Mouse (Mus musculus) embryonic fibroblast, embryonic 13.5 days (primary cell): ENCODE results near the gene Rsrp1. TPM values are rescaled to one million over a fixed set of nuclear protein-coding genes. Genes with fewer than 3 reads are reported as not detected.

Experiments
- H3K27ac ChIP-seq: 2 replicates; pipeline ENCODE4 v1.5.1; 2012; ENCODE audit warnings: low read length, control low read depth, inconsistent platforms; ENCODE audit not compliant: insufficient read depth
- H3K4me1 ChIP-seq: 2 replicates; pipeline ENCODE4 v1.6.1; 2011; ENCODE audit warnings: low read length; ENCODE audit not compliant: control insufficient read depth, insufficient read depth
- H3K4me3 ChIP-seq: 2 replicates; pipeline ENCODE4 v1.5.1; 2011; ENCODE audit warnings: mild to moderate bottlenecking, control low read depth, low read length; ENCODE audit not compliant: insufficient read depth
- CTCF ChIP-seq: IDR thresholded peaks from 2 replicates; pipeline ENCODE4 v1.5.1; 2011; ENCODE audit warnings: mild to moderate bottlenecking, control low read depth, low read length, moderate library complexity, borderline replicate concordance; ENCODE audit not compliant: insufficient read depth
- POLR2A ChIP-seq: IDR thresholded peaks from 2 replicates; pipeline ENCODE4 v1.6.1; 2011; ENCODE audit warnings: low read depth, mild to moderate bottlenecking, control low read depth, low read length, moderate library complexity
- polyA plus RNA-seq: library from polyadenylated mRNA; stranded (reverse); fragments of >200 nt; gene quantifications from 2 replicates; pipeline ENCODE4 v1.2.4, GENCODE M21; 2011; ENCODE audit warnings: low read depth; ENCODE audit not compliant: missing spikeins, insufficient read length

The Rsrp1 gene
- polyA plus RNA-seq, 1 experiment: 312 TPM

- TF ChIP-seq POLR2A: no peak
- TF ChIP-seq CTCF: peak; percentile 47; the same call in 1 of the 2 replicates
- no peak overlapping the region for H3K27ac ChIP-seq
- no peak overlapping the region for H3K4me3 ChIP-seq
- peaks cover 3% of the 10 kb centered on the region; the same call in 1 of the 2 replicates for H3K4me1 ChIP-seq
These were observed 10.0 kb upstream of the Rsrp1 start for GRCm38 (mm10) chr4:134913413-134913812.

GRCm38 (mm10) chr4:134914122-134914863 lies 9.1 kb upstream of the Rsrp1 start:
- Histone ChIP-seq H3K27ac (peak overlapping the region; percentile 91), H3K4me1 (peaks cover 3% of the 10 kb centered on the region; the same call in 1 of the 2 replicates), H3K4me3 (peak overlapping the region; percentile 70)
- TF ChIP-seq POLR2A (no peak), CTCF (no peak)

- Histone ChIP-seq H3K4me1 (peaks cover 3% of the 10 kb centered on the region; the same call in 1 of the 2 replicates), H3K4me3 (peak within 1 kb of the TSS; percentile 70), H3K27ac (peak within 1 kb of the TSS; percentile 91)
- TF ChIP-seq POLR2A: peak; percentile 83
- no peak for TF ChIP-seq CTCF
These were observed 8.6 kb upstream of the Rsrp1 start, which contains the start of gene Tmem50a for GRCm38 (mm10) chr4:134914864-134915209. TSS of gene Tmem50a (minus strand) at chr4:134915024.

- TF ChIP-seq POLR2A (no peak), CTCF (no peak)
- Histone ChIP-seq H3K4me3 (0 out of 2 replicates have a peak overlapping the region, but pooled peaks have one; percentile 12), H3K27ac (no peak overlapping the region), H3K4me1 (peaks cover 3% of the 10 kb centered on the region; the same call in 1 of the 2 replicates)
These were observed 8.0 kb upstream of the Rsrp1 start for GRCm38 (mm10) chr4:134915223-134916050.

GRCm38 (mm10) chr4:134917194-134917593 lies 6.2 kb upstream of the Rsrp1 start:
- no peak overlapping the region for H3K27ac ChIP-seq
- no peak for TF ChIP-seq POLR2A
- TF ChIP-seq CTCF: no peak
- peaks cover 3% of the 10 kb centered on the region; the same call in 1 of the 2 replicates for H3K4me1 ChIP-seq
- no peak overlapping the region for H3K4me3 ChIP-seq

- no peak overlapping the region for H3K27ac ChIP-seq
- TF ChIP-seq CTCF (no peak), POLR2A (no peak)
These were observed 5.0 kb upstream of the Rsrp1 start for GRCm38 (mm10) chr4:134918381-134918780.

GRCm38 (mm10) chr4:134919733-134920540 lies 3.5 kb upstream of the Rsrp1 start:
- Histone ChIP-seq H3K4me3 (no peak overlapping the region), H3K4me1 (peaks cover 3% of the 10 kb centered on the region; the same call in 1 of the 2 replicates), H3K27ac (no peak overlapping the region)
- TF ChIP-seq POLR2A: no peak
- no peak for TF ChIP-seq CTCF

More at GRCm38 (mm10) chr4:134918381-134918780, 5.0 kb upstream of the Rsrp1 start:
- peaks cover 3% of the 10 kb centered on the region; the same call in 1 of the 2 replicates for H3K4me1 ChIP-seq
- H3K4me3 ChIP-seq: no peak overlapping the region

GRCm38 (mm10) chr4:134920631-134921030 lies 2.8 kb upstream of the Rsrp1 start:
- TF ChIP-seq POLR2A (no peak), CTCF (no peak)
- no peak overlapping the region for H3K27ac ChIP-seq
- H3K4me3 ChIP-seq: no peak overlapping the region
- peaks cover 3% of the 10 kb centered on the region; the same call in 1 of the 2 replicates for H3K4me1 ChIP-seq

GRCm38 (mm10) chr4:134921703-134922102 lies 1.7 kb upstream of the Rsrp1 start:
- TF ChIP-seq CTCF (no peak), POLR2A (no peak)
- peaks cover 5% of the 10 kb centered on the region; the same call in 1 of the 2 replicates for H3K4me1 ChIP-seq
- H3K27ac ChIP-seq: no peak overlapping the region
- no peak overlapping the region for H3K4me3 ChIP-seq
